Mouse (Mus musculus) heart, adult 11 months (tissue): Measurements from ENCODE around the gene Nhej1.

Experiments
- DNase-seq: peaks from one replicate; pipeline ENCODE4 v3.0.0; 2022

Gene Nhej1

DNA sequence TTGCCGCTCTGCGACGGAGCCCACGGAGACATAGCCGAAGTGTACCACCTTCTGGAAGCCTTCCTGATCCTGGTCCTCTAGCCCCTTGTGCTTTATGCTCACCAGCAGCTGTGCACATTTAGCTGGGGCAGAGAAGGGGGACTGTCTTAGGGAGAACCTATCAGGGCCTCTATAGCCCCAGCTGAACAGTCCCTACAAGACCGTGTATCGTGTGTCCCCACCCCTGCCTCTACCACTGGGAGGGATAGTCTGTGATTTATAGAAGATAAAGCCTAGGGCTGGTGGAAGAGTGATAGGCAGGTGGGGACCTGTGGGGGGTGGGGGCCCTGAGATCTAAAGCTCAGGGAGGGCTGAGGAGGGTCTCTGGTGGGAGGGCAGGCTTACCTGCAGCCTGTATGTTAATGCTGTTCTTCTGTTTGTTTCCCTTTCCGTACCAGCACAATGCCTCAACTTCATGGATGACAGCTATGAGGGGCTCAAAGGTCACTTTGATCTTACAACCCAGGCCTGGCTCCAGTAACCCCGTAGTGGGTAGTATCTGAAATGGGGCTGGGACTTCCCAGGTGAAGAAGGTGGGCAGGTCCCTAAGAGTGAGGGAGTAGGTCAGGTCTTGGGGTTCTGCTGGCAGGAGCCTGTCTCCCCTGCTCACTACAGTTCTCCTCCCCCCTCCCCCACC, 197.2 kb downstream of the Nhej1 start:
- no peak for DNase-seq

- peak; percentile 93 for DNase-seq
Measured at GRCm38 (mm10) chr1:74926721-74927120, 198.3 kb downstream of the Nhej1 start.

DNA sequence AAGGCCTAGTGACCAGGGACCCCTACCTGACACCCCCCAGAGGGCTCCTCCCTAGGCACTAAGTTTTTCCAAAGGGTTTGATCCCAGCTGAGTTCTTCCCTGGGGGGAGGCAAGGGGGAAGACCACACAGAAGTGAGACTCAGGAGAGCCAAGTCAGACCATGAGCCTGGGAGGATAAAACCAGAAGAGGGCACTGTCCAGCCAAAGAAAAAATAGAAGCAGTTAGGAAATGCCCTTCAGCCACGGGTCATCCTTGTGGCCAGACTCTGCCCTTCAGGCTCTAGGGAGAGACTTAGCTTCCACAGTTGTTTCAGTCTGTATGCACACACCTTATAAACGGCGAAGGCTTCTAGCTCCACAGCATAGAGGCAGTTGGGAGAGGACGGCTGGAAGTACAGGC, 200.5 kb downstream of the Nhej1 start:
- DNase-seq = no peak
